Comparison of ENCODE assay signal across 19 mouse cellular contexts in genomic region chr7:98497451-98497850, GRCm38 (mm10). TPM values are rescaled to one million over a fixed set of nuclear protein-coding genes. Genes with fewer than 3 reads are reported as not detected.
"Had no signal": no experiment of that assay in that cellular context is flagged by ENCODE, and none has a peak within 500 bp of the region (broad histone marks: within the 10 kb centered on the region; RNA-seq: fewer than 3 reads in every experiment).

No protein-coding gene starts in this region.

- H3K4me1 ChIP-seq: neural tube, embryonic 12.5 days had no signal

- H3K4me2 ChIP-seq: lung, embryonic 14.5 days; midbrain, embryonic 12.5 days; neural tube, embryonic 12.5 days had no signal

- H3K4me3 ChIP-seq: midbrain, embryonic 10.5 days; midbrain, embryonic 12.5 days; neural tube, embryonic 12.5 days had no signal

- DNase-seq: lung, adult 18-20 months; lung, embryonic 14.5 days; lung, postnatal 10 days; lung, postnatal 4 days; midbrain, embryonic 14.5 days; right cerebral cortex, postnatal 14 days; right cerebral cortex, postnatal 4 days; spleen, adult 18-20 months; thymus, adult 18-20 months; thymus, postnatal 14 days; thymus, postnatal 36 days had no signal

- H3K9ac ChIP-seq: lung, embryonic 14.5 days; midbrain, embryonic 12.5 days; neural tube, embryonic 12.5 days had no signal

- H3K27ac ChIP-seq: midbrain, embryonic 10.5 days; midbrain, embryonic 12.5 days; neural tube, embryonic 12.5 days had no signal

- H3K9me3 ChIP-seq: midbrain, embryonic 10.5 days; midbrain, embryonic 12.5 days; neural tube, embryonic 12.5 days had no signal

- H3K36me3 ChIP-seq: midbrain, embryonic 10.5 days; midbrain, embryonic 12.5 days; neural tube, embryonic 12.5 days had no signal

- H3K27me3 ChIP-seq: midbrain, embryonic 12.5 days; neural tube, embryonic 12.5 days had no signal

RNA-seq across cellular contexts. Expression of gene Gucy2d, which starts 57.2 kb away (rescaled TPM):
- polyA plus RNA-seq: lung, embryonic 14.5 days; lung, embryonic 16.5 days; midbrain, embryonic 10.5 days; midbrain, embryonic 12.5 days; midbrain, embryonic 14.5 days; midbrain, postnatal 0 days; neural tube, embryonic 12.5 days; small intestine, adult 2 months; stomach, embryonic 14.5 days; thymus, postnatal 0 days had no signal
